Mouse (Mus musculus) spleen, adult 2 months (tissue): ENCODE data around the gene Tiam1.

ENCODE experiments used
- CTCF ChIP-seq: fragments of 200-500 bp; IDR thresholded peaks from 2 replicates; pipeline ENCODE4 v1.5.1; 2011; ENCODE audit warnings: mild to moderate bottlenecking, inconsistent platforms; ENCODE audit not compliant: insufficient read depth, insufficient read length, insufficient replicate concordance; ENCODE audit errors: extremely low read depth
- POLR2A ChIP-seq: fragments of 200-500 bp; IDR thresholded peaks from 2 replicates; pipeline ENCODE4 v1.6.1; 2011; ENCODE audit warnings: low read depth, low read length, inconsistent platforms

DNA sequence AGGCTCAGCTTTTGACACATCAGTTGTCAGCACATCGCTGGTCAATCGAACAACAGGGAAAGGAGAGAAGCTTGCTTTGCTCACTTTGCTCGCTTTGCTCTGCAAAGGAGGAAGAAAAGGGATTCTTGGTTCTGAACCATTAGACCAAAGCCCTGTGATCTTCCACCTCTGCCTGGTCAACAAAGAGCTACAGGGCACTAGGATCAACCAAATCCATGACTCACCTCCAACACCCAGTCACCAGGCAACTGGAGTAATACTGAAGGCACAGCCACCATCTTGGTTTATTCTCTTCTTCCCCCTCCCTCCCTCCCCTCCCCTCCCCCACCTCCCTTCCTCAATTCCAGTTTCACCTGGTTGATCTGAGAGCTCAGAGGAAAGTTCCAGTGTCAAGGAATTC is 45.8 kb downstream of the Tiam1 start:
- no peak for TF ChIP-seq POLR2A
- no peak for TF ChIP-seq CTCF
